Mouse (Mus musculus) regulatory T cell (primary cell): Measurements from ENCODE around the gene Pdzd2.

Source experiments
- in situ Hi-C: fragments of 300-600 bp; cut with MboI, MseI; formaldehyde crosslinking; loops from one replicate; pipeline ENCODE4 v1.15.1; 2025; ENCODE audit warnings: high pct_unique_total_duplicates

Pdzd2 gene

DNA sequence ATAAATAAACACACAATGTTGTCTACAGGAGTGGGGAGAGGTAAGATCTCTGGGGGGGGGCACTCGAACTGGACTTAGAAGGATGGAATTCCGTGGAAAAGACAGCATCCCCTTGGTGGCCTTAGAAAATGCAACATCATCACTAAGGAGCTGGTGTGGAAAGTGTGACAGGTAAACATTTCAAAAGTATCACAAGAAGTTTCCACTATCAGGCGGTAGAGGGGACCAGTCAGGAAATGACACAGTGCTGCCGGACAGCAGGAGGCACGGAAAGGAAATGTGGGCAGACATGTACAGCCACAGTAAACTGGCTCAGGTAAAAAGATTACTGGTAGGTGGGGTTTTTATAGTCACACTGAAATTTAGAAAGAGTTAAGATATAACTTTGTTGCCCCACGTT lies 160.5 kb downstream of the Pdzd2 start:
- in situ Hi-C loops, result loop anchor here (5.0 to 10.0 kb wide), 2 partner anchors 207 to 314 kb away; no protein-coding TSS in a partner anchor

DNA sequence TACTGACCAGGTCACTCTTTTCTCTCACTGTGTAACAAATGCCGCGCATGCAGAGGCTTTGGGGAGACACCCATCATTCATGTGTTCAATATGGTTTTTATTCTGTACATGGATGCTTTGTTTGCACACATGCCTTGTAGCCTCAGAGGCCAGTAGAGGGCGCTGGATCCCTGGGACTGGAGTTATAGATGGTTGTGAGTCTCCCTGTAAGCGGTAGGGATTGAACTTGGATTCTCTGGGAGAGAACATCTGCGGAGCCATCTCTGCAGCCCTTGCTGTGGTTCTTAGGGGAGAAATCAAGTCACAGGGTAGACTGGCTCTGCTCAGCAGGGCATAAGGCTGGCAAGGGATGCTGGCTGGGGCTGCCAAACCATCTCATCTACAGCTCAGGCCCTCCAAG lies 161.4 kb downstream of the Pdzd2 start:
- in situ Hi-C loops, result loop anchor here (5.0 to 10.0 kb wide), 2 partner anchors 206 to 313 kb away; no protein-coding TSS in a partner anchor

DNA sequence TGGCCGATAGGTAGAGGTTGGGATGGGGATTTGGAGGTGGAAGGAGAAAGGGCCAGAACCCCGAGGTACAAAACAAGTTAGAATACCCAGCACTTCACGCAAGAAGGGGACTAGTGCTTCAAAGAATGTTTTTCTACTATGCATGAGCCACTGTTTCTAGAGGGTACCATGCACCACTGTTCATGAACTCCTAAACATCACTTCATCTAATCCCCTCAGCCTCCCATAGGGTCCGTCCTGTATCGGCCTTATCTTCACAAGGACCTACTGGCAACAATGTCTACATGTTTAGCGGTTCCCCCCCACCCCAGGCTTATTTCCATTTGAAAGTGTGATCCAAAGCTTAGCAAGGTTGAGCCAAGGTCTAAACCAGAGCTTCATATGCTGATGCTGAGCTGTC lies 162.0 kb downstream of the Pdzd2 start:
- in situ Hi-C loops, result loop anchor here (5.0 to 10.0 kb wide), 2 partner anchors 205 to 313 kb away; no protein-coding TSS in a partner anchor

DNA sequence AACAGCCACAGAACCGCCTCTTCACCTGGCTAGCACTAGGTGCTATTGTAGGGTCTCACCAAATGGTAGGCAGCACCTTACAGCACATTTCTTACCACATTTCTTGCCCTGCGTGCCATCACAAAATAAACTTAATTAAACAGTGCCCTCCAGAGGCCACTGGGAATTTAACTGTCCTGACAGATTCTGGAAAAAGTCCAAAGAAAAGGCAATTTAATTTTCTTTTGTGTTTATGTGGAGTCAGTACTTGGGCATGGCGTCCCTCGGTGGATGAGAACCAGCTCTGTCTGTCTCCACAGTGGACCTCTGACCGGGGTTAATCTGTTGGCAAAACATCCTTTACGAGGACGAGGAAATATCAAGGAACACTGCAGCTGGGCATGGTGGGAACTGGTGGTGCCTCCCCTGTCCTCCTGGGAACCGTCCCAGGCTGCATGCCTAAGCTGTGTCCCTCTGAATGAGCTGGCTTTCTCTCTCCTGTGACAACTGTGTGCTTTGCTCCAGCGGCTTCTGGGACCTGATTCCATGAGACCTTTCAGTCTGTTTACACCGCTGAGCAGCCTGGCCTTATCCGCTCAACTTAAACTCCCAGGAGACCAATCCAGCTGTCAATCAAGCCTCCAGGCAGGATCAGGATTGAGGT lies 162.5 kb downstream of the Pdzd2 start:
- in situ Hi-C loops, result loop anchor here (5.0 to 10.0 kb wide), 2 partner anchors 205 to 312 kb away; no protein-coding TSS in a partner anchor

DNA sequence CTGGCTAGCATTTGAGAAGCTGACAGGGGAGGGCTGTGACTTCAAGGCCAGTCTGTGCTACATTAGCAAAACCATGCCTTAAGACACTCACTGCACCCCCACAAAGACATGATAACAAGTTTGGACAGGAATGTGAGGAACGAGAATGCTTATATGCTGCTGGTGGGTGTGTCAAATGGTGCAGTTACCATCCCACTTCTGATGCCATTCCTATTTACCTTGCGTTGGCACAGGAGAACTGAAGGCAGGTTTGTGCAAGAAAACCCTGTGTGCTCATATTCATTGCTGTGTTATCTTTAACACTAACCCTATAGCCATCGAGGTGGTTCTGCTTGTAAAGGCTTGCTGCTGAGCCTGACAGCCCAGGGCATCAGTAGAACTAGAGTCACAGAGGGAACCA lies 166.1 kb downstream of the Pdzd2 start:
- in situ Hi-C loops, result loop anchor here (10.0 kb wide), 1 partner anchor 309 kb away; no protein-coding TSS in a partner anchor

DNA sequence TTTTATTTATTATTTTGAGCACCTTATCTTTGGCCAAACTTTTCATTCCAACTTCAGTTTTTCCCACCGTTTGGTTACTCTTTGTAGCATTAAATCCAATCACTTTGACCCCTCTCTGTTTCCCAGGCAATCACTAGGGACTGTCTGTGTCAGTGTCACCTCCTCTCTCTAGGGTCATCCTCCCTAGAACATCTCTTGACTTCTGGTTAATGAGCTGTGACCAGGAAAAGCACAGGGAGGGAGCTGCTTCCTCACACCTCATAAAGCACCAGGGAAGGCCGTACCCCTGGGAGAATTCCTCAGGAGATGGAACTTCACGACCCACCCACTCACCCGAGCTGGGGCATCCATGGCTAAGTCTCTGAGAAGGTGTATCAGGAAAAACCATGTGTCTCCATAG lies 168.6 kb downstream of the Pdzd2 start:
- in situ Hi-C loops, result loop anchor here (10.0 kb wide), 1 partner anchor 306 kb away; no protein-coding TSS in a partner anchor

DNA sequence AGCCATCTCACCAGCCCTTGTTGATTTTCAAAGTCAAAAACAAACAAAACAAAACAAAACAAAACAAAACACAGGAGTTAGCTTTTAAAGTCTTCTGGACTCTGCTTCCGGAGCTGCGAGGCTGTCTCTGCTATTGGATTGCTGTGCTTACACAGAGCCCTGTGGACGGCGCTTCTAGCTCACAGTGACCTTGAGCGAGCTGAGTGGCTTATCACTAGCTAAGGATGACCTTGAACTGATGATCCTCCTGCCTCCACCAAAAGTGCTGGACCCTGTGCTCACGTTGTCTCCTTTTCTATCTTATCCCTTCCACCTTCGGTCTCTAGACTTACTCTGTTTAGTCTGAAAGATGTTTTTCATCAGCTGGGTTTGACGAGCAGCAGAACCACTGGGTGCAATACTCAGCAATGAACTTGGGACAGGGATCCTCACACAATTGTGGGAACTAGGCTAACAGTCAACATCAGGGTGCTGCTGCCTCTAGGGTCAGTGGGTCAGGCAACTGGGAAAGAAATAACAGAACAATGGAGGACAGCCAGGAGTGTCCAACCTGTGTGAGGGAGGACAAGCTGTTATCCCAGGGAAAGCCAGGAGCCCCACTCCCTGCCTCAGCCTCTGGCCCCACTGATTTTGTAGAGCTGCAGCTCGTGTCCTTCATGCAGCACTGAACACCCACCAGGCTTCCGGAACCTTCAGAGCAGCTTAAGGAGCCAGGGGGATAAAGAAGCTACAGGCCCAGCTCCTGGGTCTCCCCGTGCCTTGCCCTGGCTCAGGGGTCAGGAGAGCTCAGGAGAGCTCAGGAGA lies 172.9 kb downstream of the Pdzd2 start:
- in situ Hi-C loops, result no loop called here

DNA sequence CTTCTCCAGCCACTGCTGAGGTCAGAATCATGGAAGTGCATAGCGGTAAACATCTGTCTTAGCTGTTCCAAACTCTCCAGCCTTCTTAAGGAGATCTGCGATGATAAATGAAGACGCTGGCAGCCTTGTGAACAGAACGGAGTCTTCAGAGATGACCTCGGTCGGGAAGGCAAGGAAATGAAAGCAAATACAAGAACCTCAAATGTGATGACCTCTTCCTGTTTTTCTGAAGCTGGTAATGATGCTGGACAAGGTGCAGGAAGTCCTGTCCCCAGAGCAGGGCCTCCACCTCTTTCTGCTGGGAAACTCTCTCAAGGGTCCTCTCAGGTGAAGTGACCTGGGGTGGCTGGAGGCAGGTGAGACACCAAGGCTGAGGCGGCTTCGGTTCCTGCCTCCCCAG lies 174.4 kb downstream of the Pdzd2 start:
- in situ Hi-C loops, result no loop called here

DNA sequence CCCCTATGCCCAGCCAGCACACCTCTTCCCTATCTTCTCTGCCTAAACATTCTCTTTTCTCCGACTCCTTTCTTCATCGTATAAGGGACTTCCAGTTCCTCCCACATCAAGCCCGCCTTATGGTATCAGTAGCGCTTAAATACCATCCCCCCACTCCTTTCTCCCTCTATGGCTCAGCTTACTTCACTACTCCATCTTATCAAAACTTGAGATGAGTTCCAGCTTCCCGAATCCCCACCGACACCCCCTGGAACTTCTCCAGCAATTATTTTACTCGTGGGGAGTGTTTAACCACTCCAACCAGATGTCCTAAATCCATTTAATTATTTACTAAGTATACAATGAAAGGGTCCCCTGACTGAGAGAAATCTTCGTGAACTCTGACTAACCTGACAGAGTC lies 179.2 kb downstream of the Pdzd2 start:
- in situ Hi-C loops, result no loop called here

DNA sequence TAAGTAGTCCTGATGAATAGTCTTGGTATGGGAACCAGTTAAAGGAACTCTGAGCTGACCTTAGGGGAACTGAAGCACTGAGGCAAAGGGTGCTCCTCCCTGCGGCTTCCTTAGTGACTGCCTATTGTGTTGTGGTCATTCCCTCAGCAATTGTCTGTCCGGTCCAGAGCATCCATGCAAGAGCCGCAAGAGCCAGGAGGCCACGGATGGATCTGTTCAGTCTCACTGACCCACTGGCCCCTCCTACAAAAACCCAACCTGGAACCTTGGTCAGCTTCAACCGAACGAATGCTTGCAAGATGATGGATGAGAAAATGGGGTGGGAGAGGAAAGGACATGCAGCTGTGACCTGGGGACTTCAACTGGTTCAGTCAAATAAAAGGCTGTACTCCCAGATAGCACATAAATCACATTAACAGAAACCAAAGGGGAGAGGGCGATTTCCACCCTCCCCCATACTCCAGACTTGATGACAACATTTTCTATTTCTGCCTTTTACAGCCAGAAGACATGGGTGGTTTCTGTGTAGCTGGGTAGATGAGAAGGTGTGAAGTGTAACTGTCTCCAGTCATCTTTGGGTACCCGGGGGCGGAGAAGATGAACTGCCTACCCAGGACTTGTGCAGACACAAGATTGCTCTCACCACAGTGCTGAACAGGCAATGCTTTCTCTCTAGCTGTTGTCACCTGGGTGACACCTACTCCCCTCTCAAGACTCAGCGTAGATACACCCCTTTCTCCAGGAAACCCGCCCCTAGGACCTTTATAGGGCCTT lies 181.9 kb downstream of the Pdzd2 start:
- in situ Hi-C loops, result no loop called here

DNA sequence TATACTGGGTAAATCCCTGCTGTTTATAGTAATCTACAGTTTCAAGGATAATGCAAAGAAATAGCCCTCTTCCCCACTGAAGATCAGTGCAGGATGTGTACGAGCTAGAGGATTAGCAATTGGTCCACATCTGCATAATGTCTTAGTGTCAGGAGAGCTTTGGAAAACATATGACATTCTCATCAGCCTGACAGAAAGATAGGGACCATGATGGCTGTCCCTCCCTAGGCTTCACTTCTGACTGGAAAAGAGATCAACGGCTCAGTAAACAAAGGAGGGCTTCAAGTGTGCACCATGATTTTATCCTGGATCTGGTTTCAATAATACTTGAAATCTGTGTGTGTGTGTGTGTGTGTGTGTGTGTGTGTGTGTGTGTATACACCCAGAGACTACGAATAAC lies 186.5 kb downstream of the Pdzd2 start:
- in situ Hi-C loops, result no loop called here

DNA sequence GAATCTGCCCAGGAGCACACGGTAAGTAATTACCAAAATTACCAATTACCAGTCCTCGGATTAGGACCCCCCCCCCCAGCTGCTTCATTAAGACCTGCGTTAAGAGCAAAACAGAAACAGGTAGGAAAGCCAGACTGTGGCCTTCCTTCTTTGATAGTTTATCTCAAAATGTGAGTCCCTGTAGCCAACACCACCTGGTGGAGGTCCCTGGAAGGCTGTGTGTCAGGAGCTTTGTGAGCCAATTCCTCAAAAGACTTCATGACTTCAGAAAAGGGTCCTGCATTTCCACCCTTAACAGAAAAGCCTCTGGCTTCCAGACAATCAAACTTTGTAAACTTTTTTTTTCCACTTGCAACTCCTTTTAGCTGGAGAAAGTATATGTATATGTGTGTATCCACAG lies 188.8 kb downstream of the Pdzd2 start:
- in situ Hi-C loops, result no loop called here

DNA sequence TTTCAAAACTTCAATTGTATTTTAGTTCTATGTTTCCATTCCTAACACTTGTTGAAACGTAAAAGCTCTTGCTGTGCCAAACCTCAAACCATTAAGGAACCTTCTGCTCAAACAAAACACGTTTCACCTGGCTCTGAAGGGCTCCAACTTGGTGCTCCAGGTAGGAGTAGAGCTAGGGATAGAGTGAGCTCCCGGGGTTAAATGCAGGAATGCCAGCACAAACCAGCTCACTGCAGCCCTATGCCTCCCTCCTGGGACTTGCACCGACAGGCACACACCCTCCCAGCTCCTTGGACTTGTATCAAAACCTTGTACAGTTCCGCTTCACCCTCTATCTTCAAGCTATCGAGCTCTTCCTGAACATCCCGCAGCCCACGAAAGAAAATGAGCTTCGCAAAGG lies 189.3 kb downstream of the Pdzd2 start:
- in situ Hi-C loops, result no loop called here

DNA sequence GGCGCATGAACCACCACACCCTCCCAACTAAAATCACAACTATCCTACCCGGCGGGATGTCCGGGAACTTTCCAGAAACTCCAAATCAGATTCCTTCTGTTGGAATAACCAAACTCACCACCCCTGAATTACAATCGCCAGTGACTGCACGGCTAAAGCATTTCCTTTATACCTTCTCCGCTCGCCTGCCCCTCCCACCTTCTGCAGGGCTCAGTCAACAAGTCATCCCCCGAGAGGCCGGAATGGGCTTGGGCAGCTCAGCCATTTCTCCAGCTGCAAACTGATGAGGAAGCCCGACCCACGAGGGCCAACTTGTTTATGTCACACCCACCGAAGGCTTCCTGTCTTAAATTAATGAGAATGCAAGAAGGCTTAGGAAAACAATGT lies 189.8 kb downstream of the Pdzd2 start:
- in situ Hi-C loops, result no loop called here

DNA sequence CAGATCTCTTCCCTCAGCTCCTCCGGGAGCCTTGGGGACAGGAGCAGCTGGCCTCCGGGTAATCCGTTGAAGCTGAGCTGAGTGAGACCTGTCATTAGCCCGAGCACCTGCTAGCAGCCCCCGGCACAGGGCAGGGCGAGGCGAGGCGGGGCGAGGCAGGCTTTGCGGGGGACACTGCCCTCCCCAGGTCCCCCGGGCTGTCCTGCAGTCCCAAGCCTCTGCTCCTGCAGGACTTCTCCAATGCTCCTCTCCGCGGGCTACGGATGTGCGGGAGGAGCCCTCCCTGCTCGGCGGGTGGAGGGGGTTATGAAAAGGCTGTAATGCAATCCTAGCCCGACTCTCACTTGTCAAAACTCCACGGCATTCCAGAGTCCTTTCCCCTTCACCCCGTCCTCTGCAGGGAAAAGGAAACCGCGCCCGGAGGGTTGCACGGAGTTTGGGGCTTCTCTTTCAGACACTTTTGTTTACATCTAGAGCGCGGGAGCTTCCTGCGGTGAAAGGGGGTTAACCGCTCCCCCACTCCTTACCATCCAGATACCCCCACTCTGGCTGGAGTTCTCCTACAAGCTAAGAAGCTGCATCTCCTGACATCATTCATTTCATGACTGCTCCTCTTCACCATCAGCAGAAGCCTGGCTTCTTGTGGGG lies 190.3 kb downstream of the Pdzd2 start:
- in situ Hi-C loops, result no loop called here

DNA sequence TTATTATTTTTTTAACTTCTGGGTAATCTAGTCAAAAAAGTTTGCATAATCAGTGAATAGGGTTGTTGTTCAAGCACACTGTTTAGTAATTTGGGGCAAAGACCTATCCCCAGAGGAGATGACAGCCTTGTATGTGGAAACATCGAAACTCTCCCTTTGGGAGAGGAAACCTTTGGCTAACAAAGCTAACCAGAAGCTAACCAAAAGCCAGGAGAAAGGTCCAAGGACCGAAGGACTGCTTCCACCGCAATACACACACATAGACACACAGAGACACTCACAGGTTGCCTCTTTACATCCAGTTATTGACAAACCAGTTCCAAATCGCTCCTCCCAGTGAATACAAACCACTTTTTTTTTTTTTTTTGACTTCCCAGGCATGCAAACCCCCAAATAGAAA lies 191.0 kb downstream of the Pdzd2 start:
- in situ Hi-C loops, result no loop called here

DNA sequence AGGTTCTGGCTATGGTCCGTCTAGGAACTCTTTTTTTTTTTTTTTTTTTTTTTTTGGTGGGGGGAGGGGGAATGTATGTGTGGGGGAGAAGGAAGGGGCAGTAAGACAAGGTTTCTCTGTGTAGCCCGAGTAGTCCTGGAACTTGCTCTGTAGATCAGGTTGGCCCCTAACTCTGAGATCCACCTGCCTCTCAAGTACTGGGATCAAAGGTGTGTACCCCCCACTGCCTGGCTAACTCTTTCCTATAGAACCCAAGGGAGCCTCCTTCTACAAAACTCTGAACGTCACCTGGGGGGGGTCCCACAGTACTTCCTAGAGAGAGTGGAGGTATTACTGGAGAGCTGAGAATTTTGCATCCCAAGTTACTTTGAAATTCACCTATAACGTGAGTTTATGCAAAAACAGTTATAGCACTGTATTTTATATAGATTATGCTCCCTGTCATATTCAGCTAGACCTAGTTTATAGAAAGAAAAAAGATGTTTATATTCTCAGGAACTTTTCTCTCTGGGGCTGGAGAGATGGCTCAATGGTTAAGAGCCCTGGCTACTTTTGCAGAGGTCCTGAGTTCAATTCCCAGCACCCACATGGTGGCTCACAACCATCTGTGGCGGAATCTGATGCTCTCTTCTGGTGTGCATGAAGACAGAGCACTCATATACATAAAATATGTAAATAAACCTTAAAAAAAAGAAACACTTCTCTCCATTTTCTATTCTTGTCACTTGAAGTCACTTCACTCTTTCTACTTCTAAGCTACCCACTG lies 191.9 kb downstream of the Pdzd2 start:
- in situ Hi-C loops, result no loop called here

DNA sequence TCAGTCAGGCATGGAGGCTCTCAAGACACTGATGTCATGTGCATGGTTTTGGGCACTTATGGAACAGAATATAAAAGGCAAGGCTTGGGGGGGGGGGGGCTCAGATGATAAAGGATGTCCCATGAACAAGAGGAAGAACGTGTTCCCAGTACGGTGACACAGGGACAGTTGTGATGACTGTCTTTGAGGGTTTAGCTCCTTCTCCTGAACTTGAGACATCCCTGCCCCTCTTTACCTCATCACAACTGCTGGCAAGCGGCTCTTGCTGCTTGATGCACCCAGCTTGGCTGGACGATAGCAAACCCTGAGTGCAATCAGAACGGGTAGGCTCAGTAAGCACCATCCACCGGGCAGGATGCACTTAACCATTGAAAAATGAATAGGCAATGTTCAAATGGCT lies 192.9 kb downstream of the Pdzd2 start:
- in situ Hi-C loops, result no loop called here

DNA sequence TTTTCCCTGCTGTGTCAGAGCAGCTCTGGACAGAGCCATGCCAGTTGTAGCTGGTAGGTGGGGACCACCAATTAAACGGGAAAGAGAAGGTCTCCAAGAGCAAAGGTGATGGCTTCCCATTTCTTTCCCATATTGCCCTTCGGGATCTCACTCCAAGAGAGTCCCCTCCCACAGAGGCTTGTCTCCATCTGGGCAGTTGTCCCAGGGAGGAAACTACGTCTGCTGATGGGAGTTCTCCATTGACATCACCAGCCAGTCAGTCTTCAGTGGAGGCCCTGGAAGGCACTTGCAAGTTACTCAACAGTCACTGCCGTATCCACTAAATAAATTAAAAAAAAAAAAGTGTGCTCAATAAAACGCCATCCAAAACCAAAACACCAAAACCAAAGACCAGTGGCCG lies 194.1 kb downstream of the Pdzd2 start:
- in situ Hi-C loops, result no loop called here

DNA sequence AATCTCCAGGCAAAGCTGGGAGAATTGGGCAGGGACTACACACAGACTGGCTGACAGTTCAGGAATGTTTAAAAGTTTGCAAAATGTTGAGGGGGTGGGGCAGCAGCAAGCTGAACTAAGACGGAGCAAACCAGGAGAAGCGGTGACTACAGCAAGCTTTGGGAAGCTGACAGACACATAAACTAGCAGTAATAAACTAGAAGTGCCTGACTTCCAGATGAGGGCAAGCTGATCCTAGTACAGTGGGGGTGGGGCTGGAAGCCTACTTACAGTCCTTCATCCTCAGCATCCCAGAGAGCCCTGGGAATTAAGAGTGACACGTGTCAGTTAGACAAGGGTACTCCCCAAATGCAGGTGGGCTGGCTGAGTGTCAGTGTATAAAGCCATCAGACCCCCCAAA lies 194.5 kb downstream of the Pdzd2 start:
- in situ Hi-C loops, result no loop called here
